Mouse (Mus musculus): ENCODE measurements around the gene BC048679.

GRCm38 (mm10) chr7:81462815-81463214 lies 35.3 kb downstream of the BC048679 start:
- TF ChIP-seq CTCF (IDR thresholded peaks at IDR 0.05; ENCODE audit: control insufficient read depth, insufficient read depth, insufficient replicate concordance, low read depth, low read length) (no peak), POLR2A (IDR thresholded peaks at IDR 0.05; ENCODE audit: control insufficient read depth, low read depth, low read length) (no peak)
